Mouse (Mus musculus): Measurements from ENCODE around the gene Sf3b3.

DNA sequence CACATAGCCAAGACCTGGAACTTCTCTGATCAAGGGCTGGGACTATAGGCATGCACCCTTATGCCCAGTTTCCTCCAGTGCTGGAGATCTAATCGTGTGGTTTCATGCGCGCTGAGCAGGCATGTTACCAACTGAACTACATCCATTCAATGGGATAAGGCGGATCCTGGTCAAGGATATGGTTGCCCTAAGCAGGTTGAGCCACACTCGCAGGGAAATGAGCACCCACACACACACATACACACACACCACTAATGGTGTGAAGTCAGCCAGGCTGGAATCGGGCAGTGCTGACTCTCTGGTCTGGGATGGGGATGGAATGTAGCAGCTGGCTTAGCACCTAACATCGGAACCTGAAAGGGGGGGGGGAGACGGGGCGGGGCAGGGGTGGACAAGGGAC, 52.7 kb downstream of the Sf3b3 start:
- TF ChIP-seq CTCF (IDR thresholded peaks at IDR 0.05; ENCODE audit: low read depth, low read length), result no peak
- no peak for TF ChIP-seq POLR2A (IDR thresholded peaks at IDR 0.05; ENCODE audit: extremely low read depth, insufficient read depth, low read length)

Data from liver, adult 2 months (tissue).